Mouse (Mus musculus) neural tube, embryonic 11.5 days (tissue): ENCODE results near the gene Gse1. TPM values are rescaled to one million over a fixed set of nuclear protein-coding genes. Genes with fewer than 3 reads are reported as not detected.

ENCODE experiments used
- ATAC-seq: fragments of 200-750 bp; cut with Nextera tagmentation; 2 replicates; pipeline ENCODE4 v1.8.0; 2017; ENCODE audit warnings: moderate number of reproducible peaks, mild to moderate bottlenecking, moderate TSS enrichment, moderate library complexity; ENCODE audit not compliant: insufficient read depth, low FRiP score, low TSS enrichment
- DNase-seq: peaks from one replicate; pipeline ENCODE4 v3.0.0-alpha.2; 2015; ENCODE audit warnings: low spot score
- H3K27ac ChIP-seq: fragments of 300-500 bp; sonication (generic); 2 replicates; pipeline ENCODE4 v1.5.1; 2014; ENCODE audit warnings: low read depth, mild to moderate bottlenecking, low read length
- H3K27me3 ChIP-seq: fragments of 300-500 bp; sonication (generic); 2 replicates; pipeline ENCODE4 v1.6.1; 2014; ENCODE audit warnings: mild to moderate bottlenecking, low read length, mixed read lengths; ENCODE audit not compliant: control insufficient read depth, insufficient read depth
- H3K36me3 ChIP-seq: fragments of 300-500 bp; sonication (generic); 2 replicates; pipeline ENCODE4 v1.6.1; 2014; ENCODE audit warnings: mild to moderate bottlenecking, low read length, moderate library complexity, mixed read lengths; ENCODE audit not compliant: control insufficient read depth, insufficient read depth
- H3K4me1 ChIP-seq: fragments of 300-500 bp; sonication (generic); 2 replicates; pipeline ENCODE4 v1.6.1; 2014; ENCODE audit warnings: low read length, mixed read lengths; ENCODE audit not compliant: control insufficient read depth, insufficient read depth
- H3K4me2 ChIP-seq: fragments of 300-500 bp; sonication (generic); 2 replicates; pipeline ENCODE4 v1.6.1; 2014; ENCODE audit warnings: low read depth, mild to moderate bottlenecking, moderate library complexity
- H3K4me3 ChIP-seq: fragments of 300-500 bp; sonication (generic); 2 replicates; pipeline ENCODE4 v1.5.1; 2014; ENCODE audit warnings: low read depth, low read length
- H3K9ac ChIP-seq: fragments of 300-500 bp; sonication (generic); 2 replicates; pipeline ENCODE4 v1.6.1; 2014; ENCODE audit warnings: mild to moderate bottlenecking, low read length
- H3K9me3 ChIP-seq: fragments of 300-500 bp; sonication (generic); 2 replicates; pipeline ENCODE4 v1.6.1; 2016; ENCODE audit warnings: low read length; ENCODE audit not compliant: control insufficient read depth
- WGBS: fragments of 180-500 bp; shearing (Covaris S2); extraction: QIAGEN DNeasy Blood & Tissue Kit; methylation state at CpG from one replicate; pipeline ENCODE4 v1.1.7; 2014; 5-methylcytosine and 5-hydroxymethylcytosine counted together
- polyA plus RNA-seq: library from polyadenylated mRNA; unstranded; fragments of >200 nt; fragmentation: Nextera tagmentation; extraction: Ambion mirVana; gene quantifications from 2 replicates; pipeline ENCODE4 v1.2.1, GENCODE M21; 2014

Gene Gse1
- polyA plus RNA-seq, 1 experiment from 2014 or later = 33.5 TPM

DNA sequence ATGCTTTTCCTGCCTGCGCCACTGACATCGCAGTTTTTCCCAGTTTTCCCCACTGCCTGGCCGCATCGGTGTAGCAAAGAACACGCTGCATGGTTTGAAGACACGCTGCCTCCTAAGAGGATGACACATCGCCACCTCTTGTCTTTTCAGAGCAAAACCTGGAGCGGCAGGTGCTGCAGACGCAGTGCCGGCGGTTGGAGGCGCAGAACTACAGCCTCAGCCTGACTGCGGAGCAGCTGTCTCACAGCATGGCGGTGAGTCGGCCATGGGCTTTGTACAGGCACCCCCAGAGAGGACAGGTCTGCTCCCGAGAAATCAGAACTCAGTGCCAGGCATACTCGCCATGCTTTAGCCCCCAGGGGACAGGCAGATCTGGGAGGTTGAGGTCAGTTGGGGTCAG is 349.6 kb downstream of the Gse1 start:
- Histone ChIP-seq H3K9me3 (no peaks in the 10 kb centered on the region), H3K9ac (no peak overlapping the region), H3K27ac (no peak overlapping the region), H3K4me2 (no peak overlapping the region), H3K4me1 (no peaks in the 10 kb centered on the region; the same call in none of the 2 replicates), H3K4me3 (no peak overlapping the region), H3K36me3 (peaks cover 51% of the 10 kb centered on the region), H3K27me3 (no peaks in the 10 kb centered on the region)
- DNase-seq (no peak), ATAC-seq (no peak)
- WGBS = 90% methylated on average over 17 of the region's 17 CpGs

DNA sequence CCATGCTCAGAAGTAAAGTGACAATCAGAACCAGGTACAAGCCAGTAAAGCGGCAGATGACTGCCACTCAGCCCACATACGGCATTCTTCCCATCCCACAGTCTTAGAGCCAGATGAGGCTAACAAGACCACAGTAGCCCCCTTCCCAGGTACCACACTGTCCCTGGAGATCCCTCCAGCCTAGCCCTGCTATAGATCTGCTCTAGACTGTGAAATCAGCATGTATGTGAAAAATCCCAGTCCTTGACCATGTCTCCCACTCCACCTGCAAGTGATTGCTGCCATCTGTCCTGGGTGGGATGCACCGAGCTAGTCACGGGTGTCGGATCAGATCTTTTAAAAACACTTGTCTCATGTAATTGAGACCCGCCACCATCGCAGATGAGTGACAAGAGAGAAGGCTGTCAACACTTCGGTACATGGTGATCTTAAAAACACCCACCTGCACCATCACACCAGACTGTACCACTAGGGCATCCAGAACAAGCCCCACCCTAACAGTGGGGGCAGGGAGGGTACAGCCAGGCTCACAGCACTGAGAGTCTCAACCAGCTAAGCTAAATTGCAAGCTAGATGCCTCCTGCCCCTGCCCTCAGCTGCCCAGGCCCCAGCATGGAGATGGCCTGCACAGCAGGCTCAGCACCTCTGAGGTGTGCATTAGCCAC is 352.2 kb downstream of the Gse1 start:
- Histone ChIP-seq H3K4me3 (no peak overlapping the region), H3K27ac (no peak overlapping the region), H3K4me2 (no peak overlapping the region), H3K36me3 (peaks cover 36% of the 10 kb centered on the region), H3K9me3 (no peaks in the 10 kb centered on the region), H3K4me1 (no peaks in the 10 kb centered on the region; the same call in none of the 2 replicates), H3K27me3 (no peaks in the 10 kb centered on the region), H3K9ac (no peak overlapping the region)
- 95% methylated on average over 8 of the region's 8 CpGs for WGBS
- ATAC-seq (no peak), DNase-seq (no peak)

DNA sequence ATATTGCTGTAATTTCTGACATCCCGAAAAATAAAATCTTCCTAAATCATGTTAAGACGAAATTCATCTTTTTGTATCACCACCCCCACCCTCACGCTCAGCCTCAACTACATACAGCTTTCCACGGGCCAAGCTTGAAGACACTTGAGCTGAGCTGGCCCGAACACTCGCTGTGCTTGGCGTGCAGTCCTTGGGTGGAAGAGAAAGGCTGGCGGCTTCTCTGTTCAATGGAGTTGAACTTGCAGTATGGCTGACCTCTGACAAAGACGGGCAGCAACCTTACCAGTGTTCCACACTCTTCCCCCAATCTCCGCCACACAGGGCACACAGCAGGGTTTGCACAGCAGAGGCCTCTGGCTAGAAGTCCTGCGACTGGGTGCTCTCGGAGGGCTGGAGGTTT is 353.1 kb downstream of the Gse1 start:
- no peak overlapping the region for H3K4me3 ChIP-seq
- no peaks in the 10 kb centered on the region for H3K27me3 ChIP-seq
- H3K27ac ChIP-seq = no peak overlapping the region
- ATAC-seq = no peak
- H3K4me2 ChIP-seq = no peak overlapping the region
- no peaks in the 10 kb centered on the region; the same call in 1 of the 2 replicates for H3K4me1 ChIP-seq
- 92% methylated on average over 12 of the region's 12 CpGs for WGBS
- H3K9ac ChIP-seq = no peak overlapping the region
- H3K36me3 ChIP-seq = peaks cover 37% of the 10 kb centered on the region
- DNase-seq = no peak
- no peaks in the 10 kb centered on the region for H3K9me3 ChIP-seq

DNA sequence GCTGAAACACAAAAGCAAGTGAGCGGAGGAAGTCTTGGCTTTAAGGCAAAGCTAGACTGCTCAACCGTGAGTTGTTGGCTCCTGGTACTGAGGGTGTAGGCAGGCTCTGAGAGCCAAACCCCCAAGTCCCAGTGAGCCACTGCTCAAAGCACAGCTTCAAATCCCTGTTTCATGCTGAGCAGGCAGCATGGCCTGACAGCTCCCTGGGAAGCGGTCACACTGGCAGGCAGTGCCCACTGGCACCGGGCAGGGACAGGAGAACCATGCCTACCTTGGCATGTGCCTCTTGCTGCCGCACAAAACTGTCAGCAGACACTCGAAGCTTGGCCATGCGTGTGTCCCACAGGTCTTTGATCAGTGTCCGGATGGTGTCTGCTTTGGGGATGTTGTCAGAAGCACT is 353.6 kb downstream of the Gse1 start:
- Histone ChIP-seq H3K4me2 (no peak overlapping the region), H3K36me3 (peaks cover 34% of the 10 kb centered on the region), H3K9me3 (no peaks in the 10 kb centered on the region), H3K27me3 (no peaks in the 10 kb centered on the region), H3K4me3 (no peak overlapping the region), H3K4me1 (no peaks in the 10 kb centered on the region), H3K9ac (no peak overlapping the region), H3K27ac (no peak overlapping the region)
- DNase-seq = no peak
- no peak for ATAC-seq
- 94% methylated on average over 8 of the region's 8 CpGs for WGBS

DNA sequence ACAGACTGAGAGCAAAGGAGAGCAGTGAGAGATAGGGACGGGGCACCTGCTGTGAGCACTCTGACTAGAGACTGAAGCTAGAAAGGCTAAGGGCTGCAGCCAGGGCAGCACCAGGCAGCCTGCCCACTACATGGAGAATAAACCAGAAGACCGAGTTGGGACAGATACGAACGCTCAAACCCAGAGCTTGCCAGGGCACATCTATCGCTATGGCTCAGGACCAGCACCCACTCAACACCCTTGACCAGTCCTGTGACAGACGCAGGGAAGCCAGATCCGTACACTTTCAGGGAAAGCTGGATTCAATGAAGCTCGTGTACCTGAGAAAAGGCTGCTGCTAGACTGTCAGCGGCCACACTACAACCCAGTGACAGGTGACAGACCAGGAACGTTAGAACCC is 357.3 kb downstream of the Gse1 start:
- Histone ChIP-seq H3K4me1 (peaks cover 9% of the 10 kb centered on the region), H3K4me2 (no peak overlapping the region), H3K4me3 (no peak overlapping the region), H3K9me3 (no peaks in the 10 kb centered on the region), H3K27me3 (no peaks in the 10 kb centered on the region), H3K27ac (no peak overlapping the region), H3K36me3 (peaks cover 10% of the 10 kb centered on the region), H3K9ac (no peak overlapping the region)
- no peak for ATAC-seq
- DNase-seq = no peak
- 90% methylated on average over 10 of the region's 10 CpGs for WGBS

DNA sequence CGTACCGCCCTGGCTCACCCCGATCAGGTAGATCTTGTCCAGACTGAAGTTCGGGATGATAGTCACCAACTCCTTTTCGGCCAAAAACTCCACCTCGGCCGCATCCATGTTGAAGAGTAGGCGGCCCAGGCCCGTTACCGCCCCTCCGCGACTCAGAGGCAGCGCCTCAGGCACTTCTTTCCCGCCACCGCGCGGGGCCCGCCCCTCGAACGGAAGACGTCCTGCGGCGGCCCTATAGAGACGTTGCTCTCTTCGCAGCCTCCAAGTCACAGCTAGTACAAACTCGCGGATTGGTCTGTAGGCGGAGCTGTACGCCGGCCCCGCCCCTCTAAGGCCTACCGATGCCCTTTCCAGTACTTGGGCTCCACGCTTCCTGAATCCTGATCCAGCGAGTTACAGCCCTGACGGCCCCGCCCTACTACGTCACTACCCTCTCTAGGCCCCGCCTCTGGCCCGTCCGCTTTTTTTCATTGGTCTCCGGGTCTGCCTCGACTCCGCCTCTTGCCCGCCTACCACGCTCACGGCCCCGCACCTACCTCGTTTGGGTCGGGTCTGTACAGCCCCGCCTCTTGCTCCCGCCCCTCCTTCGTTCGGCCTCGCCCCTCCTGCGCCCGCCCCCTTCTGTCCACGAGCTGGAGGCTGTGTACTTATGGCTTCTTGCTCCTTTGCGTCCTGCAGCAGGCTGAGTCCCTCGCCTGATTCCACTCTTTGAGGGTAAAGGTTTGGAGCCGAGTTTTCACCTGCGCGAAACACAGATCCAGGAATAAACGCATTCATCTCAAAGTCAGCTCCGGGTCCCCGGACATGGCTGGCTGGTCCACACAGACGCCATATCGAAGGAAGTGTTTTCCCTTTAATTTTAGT is 360.9 kb downstream of the Gse1 start, which contains the start of gene Gins2:
TSS of gene Gins2 (minus strand) at position 397 of the 864 bp plus-strand sequence.
- no peaks in the 10 kb centered on the region for H3K27me3 ChIP-seq
- peak within 1 kb of the TSS; percentile 67 for H3K4me2 ChIP-seq
- ATAC-seq = peak; percentile 98
- peak within 1 kb of the TSS; percentile 49 for H3K9ac ChIP-seq
- peaks cover 12% of the 10 kb centered on the region for H3K4me1 ChIP-seq
- WGBS = 1% methylated on average over 67 of the region's 67 CpGs
- H3K4me3 ChIP-seq = peak within 1 kb of the TSS; percentile 47
- 0 out of 2 replicates have a peak within 1 kb of the TSS, but pooled peaks have one; percentile 27 for H3K27ac ChIP-seq
- H3K9me3 ChIP-seq = no peaks in the 10 kb centered on the region
- H3K36me3 ChIP-seq = 0 out of 2 replicates have a peak, but pooled peaks cover 2% of the 10 kb centered on the region
- peak; percentile 99 for DNase-seq

DNA sequence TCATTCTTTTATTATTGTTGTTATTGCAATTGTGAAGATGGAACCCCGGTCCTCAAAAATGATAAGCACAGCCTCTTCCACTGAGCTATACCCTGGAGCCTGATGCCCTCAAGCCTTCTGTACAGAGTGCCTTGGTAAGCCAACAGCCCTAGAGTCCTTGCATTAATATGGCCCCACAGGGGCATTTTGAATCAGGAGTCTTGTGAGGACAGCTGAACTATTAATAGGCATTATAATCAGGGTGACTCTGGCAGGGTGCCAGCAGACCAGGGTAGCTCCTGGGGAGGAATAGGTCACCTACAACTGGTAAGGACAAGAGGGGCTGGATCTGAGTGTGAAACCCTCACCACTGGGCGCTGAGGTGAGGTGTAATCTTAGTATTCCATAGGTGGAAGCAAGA is 361.7 kb downstream of the Gse1 start:
- Histone ChIP-seq H3K4me3 (peak overlapping the region; percentile 47), H3K4me2 (peak overlapping the region; percentile 51), H3K4me1 (peaks cover 12% of the 10 kb centered on the region), H3K27ac (no peak overlapping the region), H3K9me3 (no peaks in the 10 kb centered on the region), H3K9ac (peak overlapping the region; percentile 39; the same call in 1 of the 2 replicates), H3K27me3 (no peaks in the 10 kb centered on the region), H3K36me3 (0 out of 2 replicates have a peak, but pooled peaks cover 2% of the 10 kb centered on the region)
- WGBS = 62% methylated on average over 2 of the region's 2 CpGs
- DNase-seq (no peak), ATAC-seq (no peak)

DNA sequence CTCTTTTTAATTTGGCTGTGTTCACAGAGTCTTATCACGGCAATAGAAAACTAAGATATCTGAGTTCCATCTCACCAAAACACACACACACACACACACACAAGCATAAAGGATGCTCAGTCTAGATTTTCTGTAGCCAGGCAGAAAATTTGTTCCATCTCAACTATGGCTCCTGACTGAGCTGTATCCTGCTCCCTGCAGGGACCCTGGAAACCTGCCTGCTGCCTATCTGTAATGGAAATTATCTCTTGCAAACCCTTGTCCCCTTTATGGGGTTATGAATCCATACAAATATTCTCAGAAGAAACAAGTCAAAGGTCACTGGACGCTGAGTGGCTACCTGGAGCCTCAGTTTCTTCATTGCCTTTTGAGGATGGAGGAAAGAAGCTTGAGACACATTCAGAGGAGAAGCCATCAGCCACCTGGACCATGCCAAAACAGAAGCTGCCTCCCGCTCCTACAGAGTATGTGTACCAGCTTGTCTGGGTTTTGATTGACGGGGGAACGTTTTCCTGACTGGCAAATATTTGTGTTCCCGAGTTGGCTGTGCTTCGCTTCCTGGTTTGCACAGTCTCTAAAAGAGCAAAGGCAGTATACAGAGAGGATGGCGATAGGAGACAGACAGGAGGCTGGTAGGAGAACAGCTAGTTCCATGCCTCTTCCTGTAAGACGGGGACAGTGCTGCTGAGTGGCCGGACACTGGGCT is 363.5 kb downstream of the Gse1 start:
- ATAC-seq (no peak), DNase-seq (no peak)
- H3K4me3 ChIP-seq = no peak overlapping the region
- H3K9ac ChIP-seq = no peak overlapping the region
- H3K9me3 ChIP-seq = no peaks in the 10 kb centered on the region
- H3K4me1 ChIP-seq = peaks cover 12% of the 10 kb centered on the region
- no peak overlapping the region for H3K4me2 ChIP-seq
- 77% methylated on average over 10 of the region's 10 CpGs for WGBS
- no peak overlapping the region for H3K27ac ChIP-seq
- H3K27me3 ChIP-seq = no peaks in the 10 kb centered on the region
- H3K36me3 ChIP-seq = no peaks in the 10 kb centered on the region
